Mouse (Mus musculus): Measurements from ENCODE around the gene Otud7a. TPM values are rescaled to one million over a fixed set of nuclear protein-coding genes. Genes with fewer than 3 reads are reported as not detected.

Otud7a gene
- total RNA-seq, 2 experiments from 2014 or later: 0.70 to 1.3 TPM

GRCm38 (mm10) chr7:63677149-63677548 is 232.6 kb downstream of the Otud7a start:
- DNase-seq (ENCODE audit: low spot score in 2 of 2): no peak

- no peak for DNase-seq (ENCODE audit: low spot score in 2 of 2)
These were observed 242.5 kb downstream of the Otud7a start for GRCm38 (mm10) chr7:63687056-63687455.

GRCm38 (mm10) chr7:63697921-63698320 is 253.4 kb downstream of the Otud7a start:
- no peak for DNase-seq (ENCODE audit: low spot score in 2 of 2)

GRCm38 (mm10) chr7:63717903-63718302 is 273.4 kb downstream of the Otud7a start:
- no peak for DNase-seq (ENCODE audit: low spot score in 2 of 2)

- DNase-seq (ENCODE audit: low spot score in 2 of 2): no peak
These were observed 274.8 kb downstream of the Otud7a start for GRCm38 (mm10) chr7:63719183-63719944.

GRCm38 (mm10) chr7:63720682-63721081 is 276.1 kb downstream of the Otud7a start:
- DNase-seq (ENCODE audit: low spot score in 2 of 2): no peak

GRCm38 (mm10) chr7:63725040-63725729 is 280.6 kb downstream of the Otud7a start:
- DNase-seq (ENCODE audit: low spot score in 2 of 2): no peak

- no peak for DNase-seq (ENCODE audit: low spot score in 2 of 2)
These were observed 285.1 kb downstream of the Otud7a start for GRCm38 (mm10) chr7:63729605-63730004.

GRCm38 (mm10) chr7:63730012-63730411 is 285.5 kb downstream of the Otud7a start:
- no peak for DNase-seq (ENCODE audit: low spot score in 2 of 2)

GRCm38 (mm10) chr7:63737725-63738124 is 293.2 kb downstream of the Otud7a start:
- DNase-seq (ENCODE audit: low spot score in 2 of 2): no peak

- DNase-seq (ENCODE audit: low spot score in 2 of 2): no peak
These were observed 293.6 kb downstream of the Otud7a start for GRCm38 (mm10) chr7:63738142-63738541.

GRCm38 (mm10) chr7:63743116-63743515 is 298.6 kb downstream of the Otud7a start:
- no peak for DNase-seq (ENCODE audit: low spot score in 2 of 2)

GRCm38 (mm10) chr7:63752081-63752480 is 307.5 kb downstream of the Otud7a start:
- DNase-seq (ENCODE audit: low spot score in 2 of 2): peak; percentile 42 to 49

GRCm38 (mm10) chr7:63753274-63753751 is 308.8 kb downstream of the Otud7a start:
- peak in 1 of 2 experiments; percentile 31 for DNase-seq (ENCODE audit: low spot score in 2 of 2)

GRCm38 (mm10) chr7:63754573-63755475 is 310.3 kb downstream of the Otud7a start:
- peak; percentile 42 to 44 for DNase-seq (ENCODE audit: low spot score in 2 of 2)

- DNase-seq (ENCODE audit: low spot score in 2 of 2): peak; percentile 89 to 90
These were observed 311.0 kb downstream of the Otud7a start for GRCm38 (mm10) chr7:63755476-63755948.

- no peak for DNase-seq (ENCODE audit: low spot score in 2 of 2)
These were observed 312.7 kb downstream of the Otud7a start for GRCm38 (mm10) chr7:63757136-63757677.

- DNase-seq (ENCODE audit: low spot score in 2 of 2): no peak
These were observed 313.2 kb downstream of the Otud7a start for GRCm38 (mm10) chr7:63757678-63758239.

- no peak for DNase-seq (ENCODE audit: low spot score in 2 of 2)
These were observed 313.8 kb downstream of the Otud7a start for GRCm38 (mm10) chr7:63758240-63758826.

- no peak for DNase-seq (ENCODE audit: low spot score in 2 of 2)
These were observed 315.1 kb downstream of the Otud7a start for GRCm38 (mm10) chr7:63759606-63760005.
